Mouse (Mus musculus): ENCODE results near the gene Sytl2. TPM values are rescaled to one million over a fixed set of nuclear protein-coding genes. Genes with fewer than 3 reads are reported as not detected.

Sytl2 gene
- total RNA-seq (2021), result 5.5 and 5.6 TPM in 2 replicates
- long read RNA-seq, experiment 1, partial matches to known transcripts, result 3 of 3 reads
- long read RNA-seq, experiment 1, other reads (novel, unspliced or antisense), result 0 of 3 reads
- long read RNA-seq, experiment 2, partial matches to known transcripts, result 0 of 3 reads
- long read RNA-seq, experiment 2, other reads (novel, unspliced or antisense), result 3 of 3 reads

GRCm38 (mm10) chr7:90301942-90302646 is at the start of gene Sytl2:
Sytl2 (plus strand) TSS chr7:90302252.
- DNase-seq, result peak; percentile 79

GRCm38 (mm10) chr7:90252946-90253345 is 49.1 kb upstream of the Sytl2 start:
- DNase-seq, result no peak

- DNase-seq, result no peak
These were observed 43.4 kb upstream of the Sytl2 start for GRCm38 (mm10) chr7:90258701-90259100.

- no peak for DNase-seq
These were observed 42.2 kb upstream of the Sytl2 start for GRCm38 (mm10) chr7:90259899-90260298.

GRCm38 (mm10) chr7:90261902-90262599 is 40.0 kb upstream of the Sytl2 start:
- DNase-seq, result no peak

- peak; percentile 89 for DNase-seq
These were observed 36.6 kb upstream of the Sytl2 start, which contains the start of gene Ccdc83 for GRCm38 (mm10) chr7:90265289-90265970. Ccdc83 (minus strand) TSS chr7:90265777.

- DNase-seq, result no peak
These were observed 31.9 kb upstream of the Sytl2 start for GRCm38 (mm10) chr7:90270141-90270540.

- DNase-seq, result no peak
These were observed 27.4 kb upstream of the Sytl2 start for GRCm38 (mm10) chr7:90274561-90275100.

- DNase-seq, result no peak
These were observed 24.8 kb upstream of the Sytl2 start for GRCm38 (mm10) chr7:90277246-90277645.

- DNase-seq, result no peak
These were observed 24.3 kb upstream of the Sytl2 start for GRCm38 (mm10) chr7:90277769-90278168.

GRCm38 (mm10) chr7:90279136-90279535 is 22.9 kb upstream of the Sytl2 start:
- no peak for DNase-seq

GRCm38 (mm10) chr7:90280274-90280875 is 21.7 kb upstream of the Sytl2 start:
- peak; percentile 64 for DNase-seq

- no peak for DNase-seq
These were observed 21.2 kb upstream of the Sytl2 start for GRCm38 (mm10) chr7:90280878-90281277.

- DNase-seq, result no peak
These were observed 20.1 kb upstream of the Sytl2 start for GRCm38 (mm10) chr7:90281759-90282546.

- peak; percentile 18 for DNase-seq
These were observed 19.3 kb upstream of the Sytl2 start for GRCm38 (mm10) chr7:90282786-90283185.

- DNase-seq, result no peak
These were observed 17.3 kb upstream of the Sytl2 start for GRCm38 (mm10) chr7:90284793-90285192.

GRCm38 (mm10) chr7:90291885-90292284 is 10.2 kb upstream of the Sytl2 start:
- DNase-seq, result no peak

GRCm38 (mm10) chr7:90302647-90303552 is 848 bp downstream of the Sytl2 start:
- DNase-seq, result no peak

- no peak for DNase-seq
These were observed 4.0 kb downstream of the Sytl2 start for GRCm38 (mm10) chr7:90306079-90306478.

- DNase-seq, result no peak
These were observed 4.9 kb downstream of the Sytl2 start for GRCm38 (mm10) chr7:90306968-90307367.
